Mouse (Mus musculus) lung, embryonic 16.5 days (tissue): ENCODE measurements around the gene Negr1. TPM values are rescaled to one million over a fixed set of nuclear protein-coding genes. Genes with fewer than 3 reads are reported as not detected.

ENCODE experiments used
- ATAC-seq: fragments of 200-750 bp; cut with Nextera tagmentation; 2 replicates; pipeline ENCODE4 v1.8.0; 2017; ENCODE audit warnings: low read depth, mild to moderate bottlenecking, moderate library complexity
- H3K27ac ChIP-seq: fragments of 300-500 bp; sonication (generic); 2 replicates; pipeline ENCODE4 v1.5.1; 2014; ENCODE audit warnings: mild to moderate bottlenecking, control low read depth, low read length
- H3K27me3 ChIP-seq: fragments of 300-500 bp; sonication (generic); 2 replicates; pipeline ENCODE4 v1.6.1; 2014; ENCODE audit warnings: low read depth, low read length, mixed read lengths; ENCODE audit not compliant: control insufficient read depth, insufficient read depth
- H3K36me3 ChIP-seq: fragments of 300-500 bp; sonication (generic); 2 replicates; pipeline ENCODE4 v1.6.1; 2014; ENCODE audit warnings: low read length; ENCODE audit not compliant: control insufficient read depth, insufficient read depth
- H3K4me1 ChIP-seq: fragments of 300-500 bp; sonication (generic); replicated peaks from 2 replicates; pipeline ENCODE4 v1.6.1; 2014; ENCODE audit warnings: low read length, mixed read lengths; ENCODE audit not compliant: control insufficient read depth, insufficient read depth
- H3K4me2 ChIP-seq: fragments of 300-500 bp; sonication (generic); 2 replicates; pipeline ENCODE4 v1.6.1; 2014; ENCODE audit warnings: low read depth, low read length, control low read depth
- H3K4me3 ChIP-seq: fragments of 300-500 bp; sonication (generic); 2 replicates; pipeline ENCODE4 v1.5.1; 2014; ENCODE audit warnings: mild to moderate bottlenecking, low read length, control low read depth
- H3K9ac ChIP-seq: fragments of 300-500 bp; sonication (generic); 2 replicates; pipeline ENCODE4 v1.6.1; 2014; ENCODE audit warnings: low read length, control low read depth
- H3K9me3 ChIP-seq: fragments of 300-500 bp; sonication (generic); 2 replicates; pipeline ENCODE4 v1.6.1; 2016; ENCODE audit warnings: low read length; ENCODE audit not compliant: control insufficient read depth
- WGBS: fragments of 180-500 bp; shearing (Covaris S2); extraction: QIAGEN DNeasy Blood & Tissue Kit; methylation state at CpG from one replicate; pipeline ENCODE4 v1.1.7; 2014; 5-methylcytosine and 5-hydroxymethylcytosine counted together
- polyA plus RNA-seq: library from polyadenylated mRNA; unstranded; fragments of >200 nt; fragmentation: Nextera tagmentation; extraction: Ambion mirVana; gene quantifications from 2 replicates; pipeline ENCODE4 v1.2.1, GENCODE M21; 2015

Gene Negr1
- polyA plus RNA-seq, 1 experiment from 2014 or later = 7.0 TPM

- Histone ChIP-seq H3K27ac (no peak overlapping the region), H3K4me3 (no peak overlapping the region), H3K4me2 (no peak overlapping the region), H3K9ac (no peak overlapping the region), H3K4me1 (peaks cover 2% of the 10 kb centered on the region; the same call in 1 of the 2 replicates), H3K9me3 (no peaks in the 10 kb centered on the region), H3K27me3 (no peaks in the 10 kb centered on the region), H3K36me3 (no peaks in the 10 kb centered on the region)
- ATAC-seq = no peak
- 81% methylated on average over 2 of the region's 2 CpGs for WGBS
These were observed 210.0 kb downstream of the Negr1 start for GRCm38 (mm10) chr3:156771626-156772025.

- Histone ChIP-seq H3K4me1 (no peaks in the 10 kb centered on the region), H3K9ac (no peak overlapping the region), H3K27ac (no peak overlapping the region), H3K4me3 (no peak overlapping the region), H3K9me3 (no peaks in the 10 kb centered on the region), H3K36me3 (no peaks in the 10 kb centered on the region), H3K27me3 (no peaks in the 10 kb centered on the region), H3K4me2 (no peak overlapping the region)
- 0 out of 2 replicates have a peak, but pooled peaks have one; percentile 43 for ATAC-seq
- WGBS = 52% methylated on average over 1 of the region's 1 CpGs
These were observed 210.5 kb downstream of the Negr1 start for GRCm38 (mm10) chr3:156772057-156772456.

- ATAC-seq = no peak
- Histone ChIP-seq H3K9me3 (no peaks in the 10 kb centered on the region), H3K27ac (no peak overlapping the region), H3K27me3 (no peaks in the 10 kb centered on the region), H3K4me1 (no peaks in the 10 kb centered on the region), H3K4me2 (no peak overlapping the region), H3K9ac (no peak overlapping the region), H3K4me3 (no peak overlapping the region), H3K36me3 (no peaks in the 10 kb centered on the region)
- WGBS = 44% methylated on average over 1 of the region's 1 CpGs
These were observed 222.8 kb downstream of the Negr1 start for GRCm38 (mm10) chr3:156784309-156784852.

- no peak overlapping the region for H3K4me3 ChIP-seq
- H3K4me1 ChIP-seq = no peaks in the 10 kb centered on the region
- H3K27ac ChIP-seq = no peak overlapping the region
- H3K4me2 ChIP-seq = no peak overlapping the region
- H3K27me3 ChIP-seq = no peaks in the 10 kb centered on the region
- 45% methylated on average over 1 of the region's 1 CpGs for WGBS
- ATAC-seq = peak; percentile 54
- H3K9me3 ChIP-seq = no peaks in the 10 kb centered on the region
- no peaks in the 10 kb centered on the region for H3K36me3 ChIP-seq
- H3K9ac ChIP-seq = no peak overlapping the region
These were observed 224.8 kb downstream of the Negr1 start for GRCm38 (mm10) chr3:156786355-156786754.

DNA sequence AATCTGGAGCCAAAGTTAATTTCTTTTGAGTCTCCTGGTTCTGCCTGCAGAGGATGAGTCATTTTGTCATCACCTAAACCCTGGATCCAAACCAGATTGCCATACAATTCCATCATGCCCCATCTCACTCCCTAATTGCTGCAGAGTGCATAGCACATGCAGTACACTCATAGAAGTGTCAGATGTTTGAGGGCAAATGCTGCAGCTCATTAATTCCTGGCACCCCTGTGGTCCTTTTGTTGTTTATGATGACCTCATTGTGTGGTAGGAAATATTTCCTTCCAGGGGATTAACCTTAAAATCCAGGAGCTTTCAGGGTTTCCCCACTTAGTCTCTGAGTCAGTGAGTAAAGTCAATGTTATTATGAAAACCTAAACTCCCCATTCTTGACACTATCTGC lies 229.6 kb downstream of the Negr1 start:
- Histone ChIP-seq H3K27ac (no peak overlapping the region), H3K4me1 (no peaks in the 10 kb centered on the region; the same call in 1 of the 2 replicates), H3K9me3 (no peaks in the 10 kb centered on the region), H3K36me3 (no peaks in the 10 kb centered on the region), H3K4me3 (no peak overlapping the region), H3K4me2 (no peak overlapping the region), H3K9ac (no peak overlapping the region), H3K27me3 (no peaks in the 10 kb centered on the region)
- no peak for ATAC-seq

GRCm38 (mm10) chr3:156792743-156793142 lies 231.1 kb downstream of the Negr1 start:
- H3K4me2 ChIP-seq = no peak overlapping the region
- no peaks in the 10 kb centered on the region for H3K9me3 ChIP-seq
- no peak overlapping the region for H3K4me3 ChIP-seq
- no peaks in the 10 kb centered on the region; the same call in 1 of the 2 replicates for H3K4me1 ChIP-seq
- H3K36me3 ChIP-seq = no peaks in the 10 kb centered on the region
- no peaks in the 10 kb centered on the region for H3K27me3 ChIP-seq
- ATAC-seq = no peak
- H3K9ac ChIP-seq = no peak overlapping the region
- 90% methylated on average over 7 of the region's 7 CpGs for WGBS
- no peak overlapping the region for H3K27ac ChIP-seq

- Histone ChIP-seq H3K9me3 (no peaks in the 10 kb centered on the region), H3K27me3 (no peaks in the 10 kb centered on the region), H3K27ac (no peak overlapping the region), H3K4me1 (no peaks in the 10 kb centered on the region; the same call in 1 of the 2 replicates), H3K4me3 (no peak overlapping the region), H3K36me3 (no peaks in the 10 kb centered on the region), H3K9ac (no peak overlapping the region), H3K4me2 (no peak overlapping the region)
- WGBS = 90% methylated on average over 4 of the region's 4 CpGs
- ATAC-seq = no peak
These were observed 232.5 kb downstream of the Negr1 start for GRCm38 (mm10) chr3:156794091-156794490.

- H3K36me3 ChIP-seq = no peaks in the 10 kb centered on the region
- 41% methylated on average over 2 of the region's 2 CpGs for whole genome bisulfite sequencing
- no peak overlapping the region for H3K9ac ChIP-seq
- no peak overlapping the region for H3K4me3 ChIP-seq
- H3K4me2 ChIP-seq = no peak overlapping the region
- H3K27me3 ChIP-seq = no peaks in the 10 kb centered on the region
- no peak for ATAC-seq
- no peak overlapping the region for H3K27ac ChIP-seq
- no peaks in the 10 kb centered on the region for H3K9me3 ChIP-seq
- no peaks in the 10 kb centered on the region; the same call in 1 of the 2 replicates for H3K4me1 ChIP-seq
These were observed 233.0 kb downstream of the Negr1 start for GRCm38 (mm10) chr3:156794610-156795009.

DNA sequence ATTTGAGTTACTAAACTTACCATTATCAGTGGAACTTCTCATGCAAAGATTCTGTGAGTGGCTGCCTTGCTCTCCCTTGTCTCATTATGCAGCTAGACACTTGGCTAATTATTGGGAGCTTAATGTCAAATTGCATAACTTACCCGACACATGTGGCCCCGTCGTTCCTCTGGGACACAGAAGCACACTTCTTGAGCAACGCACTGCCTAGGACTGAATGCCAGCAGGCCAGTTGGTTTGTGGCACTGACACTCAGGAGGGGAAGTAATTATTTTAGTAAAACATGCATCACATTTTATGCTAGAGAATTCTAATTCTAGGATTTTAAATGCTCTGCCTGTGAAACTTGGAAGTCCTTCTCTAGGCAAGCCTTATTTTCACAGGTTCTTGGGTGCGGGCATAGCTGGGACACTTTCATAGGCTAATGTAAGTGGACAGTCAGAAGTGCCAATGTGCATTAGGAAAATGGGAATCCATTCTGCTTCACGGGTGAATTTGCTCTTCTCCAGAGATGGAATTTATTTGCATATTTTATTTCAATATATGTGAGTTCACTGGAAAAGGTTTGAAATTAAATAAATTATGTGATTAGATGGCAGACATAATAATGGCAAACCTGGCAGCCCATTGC lies 234.6 kb downstream of the Negr1 start:
- Histone ChIP-seq H3K27ac (no peak overlapping the region), H3K9ac (no peak overlapping the region), H3K4me2 (no peak overlapping the region), H3K4me1 (no peaks in the 10 kb centered on the region; the same call in 1 of the 2 replicates), H3K27me3 (no peaks in the 10 kb centered on the region), H3K36me3 (no peaks in the 10 kb centered on the region), H3K9me3 (no peaks in the 10 kb centered on the region), H3K4me3 (no peak overlapping the region)
- WGBS = 45% methylated on average over 6 of the region's 6 CpGs
- peak; percentile 93 for ATAC-seq
